Mouse (Mus musculus): ENCODE data around the gene Cmip. TPM values are rescaled to one million over a fixed set of nuclear protein-coding genes. Genes with fewer than 3 reads are reported as not detected.

The Cmip gene
- polyA plus RNA-seq, 1 experiment from 2014 or later: 106 TPM

DNA sequence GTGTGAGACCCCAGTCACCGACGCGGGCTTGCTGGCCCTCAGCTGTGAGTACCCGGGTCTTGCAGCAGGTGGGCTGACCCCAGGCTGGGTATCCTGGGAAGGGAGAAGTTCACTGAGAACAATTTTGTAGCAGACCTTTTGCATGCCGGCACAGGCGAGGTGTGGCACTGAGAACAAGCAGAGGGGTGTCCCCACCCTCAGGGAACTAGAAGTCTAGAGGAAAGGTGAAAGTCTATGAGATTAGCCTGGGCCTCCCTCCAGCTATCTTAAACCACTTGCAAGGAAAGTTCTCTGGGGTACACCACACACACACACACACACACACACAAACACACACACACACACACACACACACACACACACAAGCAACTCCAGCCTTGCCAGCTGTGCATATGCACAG, 198.8 kb downstream of the Cmip start:
- H3K4me2 ChIP-seq (ENCODE audit: low read length): no peak overlapping the region
- ATAC-seq (ENCODE audit: low FRiP score, low TSS enrichment) (no peak), DNase-seq (no peak)
- H3K9ac ChIP-seq (replicated peaks; ENCODE audit: low read length): no peak overlapping the region
- H3K27me3 ChIP-seq (ENCODE audit: control insufficient read depth, insufficient read depth, low read length): no peaks in the 10 kb centered on the region
- H3K36me3 ChIP-seq (ENCODE audit: control insufficient read depth, insufficient read depth, low read length): peaks cover 70% of the 10 kb centered on the region
- H3K4me3 ChIP-seq (replicated peaks; ENCODE audit: low read depth, low read length): no peak overlapping the region
- H3K9me3 ChIP-seq (ENCODE audit: control insufficient read depth, low read length): no peaks in the 10 kb centered on the region
- WGBS: 90% methylated on average over 6 of the region's 6 CpGs
- no peak overlapping the region for H3K27ac ChIP-seq (replicated peaks; ENCODE audit: low read depth, low read length)
- H3K4me1 ChIP-seq (ENCODE audit: control insufficient read depth, insufficient read depth, low read length): no peaks in the 10 kb centered on the region

DNA sequence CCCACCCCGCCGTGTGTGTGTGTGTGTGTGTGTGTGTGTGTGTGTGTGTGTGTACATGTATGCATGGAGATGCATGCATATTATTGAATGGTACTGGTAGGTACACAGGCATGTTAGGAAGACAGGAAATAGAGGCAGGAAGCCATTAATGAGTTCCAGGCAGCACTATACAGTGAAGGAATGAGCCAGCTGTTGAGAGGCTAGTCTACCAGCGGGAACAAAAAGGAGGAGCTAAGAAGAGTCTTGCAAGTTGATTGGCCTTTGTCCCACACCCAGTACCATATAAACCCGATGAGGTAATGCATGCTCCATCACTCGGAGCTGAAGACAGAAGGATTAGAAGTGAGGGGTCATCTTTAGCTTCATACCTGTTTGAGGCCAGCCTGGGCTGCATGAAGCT, 201.6 kb downstream of the Cmip start:
- H3K36me3 ChIP-seq (ENCODE audit: control insufficient read depth, insufficient read depth, low read length): peaks cover 52% of the 10 kb centered on the region
- no peaks in the 10 kb centered on the region for H3K9me3 ChIP-seq (ENCODE audit: control insufficient read depth, low read length)
- H3K4me2 ChIP-seq (ENCODE audit: low read length): no peak overlapping the region
- DNase-seq (no peak), ATAC-seq (ENCODE audit: low FRiP score, low TSS enrichment) (no peak)
- no peak overlapping the region for H3K4me3 ChIP-seq (replicated peaks; ENCODE audit: low read depth, low read length)
- WGBS: 84% methylated on average over 5 of the region's 5 CpGs
- H3K27me3 ChIP-seq (ENCODE audit: control insufficient read depth, insufficient read depth, low read length): no peaks in the 10 kb centered on the region
- H3K4me1 ChIP-seq (ENCODE audit: control insufficient read depth, insufficient read depth, low read length): no peaks in the 10 kb centered on the region
- no peak overlapping the region for H3K27ac ChIP-seq (replicated peaks; ENCODE audit: low read depth, low read length)
- no peak overlapping the region for H3K9ac ChIP-seq (replicated peaks; ENCODE audit: low read length)

DNA sequence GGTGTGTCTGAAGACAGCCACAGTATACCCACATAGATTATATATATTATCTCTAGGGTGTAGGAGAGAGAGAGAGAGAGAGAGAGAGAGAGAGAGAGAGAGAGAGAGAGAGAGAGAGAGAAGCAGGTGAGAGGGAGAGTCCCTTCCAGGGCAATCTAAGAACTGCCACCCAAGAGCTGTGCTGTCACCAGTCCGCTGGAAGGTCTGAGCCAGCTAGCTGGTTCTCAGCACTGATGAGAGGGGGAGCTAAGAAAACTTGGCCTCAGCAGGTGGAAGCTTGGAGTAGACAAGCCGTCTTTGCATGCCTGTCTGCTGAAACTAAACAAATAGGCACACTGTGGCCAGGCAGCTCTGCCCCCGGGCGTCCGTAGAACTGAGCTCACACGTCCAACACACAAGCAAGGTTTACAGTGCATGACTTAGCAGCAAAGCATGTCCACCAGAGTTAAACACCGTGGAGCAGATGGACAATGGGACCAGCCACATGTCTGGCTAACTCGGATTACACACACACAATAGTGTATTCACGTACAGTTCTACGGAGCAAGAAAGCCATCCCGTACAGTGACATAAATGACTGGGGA, 205.9 kb downstream of the Cmip start:
- no peak for ATAC-seq (ENCODE audit: low FRiP score, low TSS enrichment)
- no peaks in the 10 kb centered on the region for H3K27me3 ChIP-seq (ENCODE audit: control insufficient read depth, insufficient read depth, low read length)
- H3K4me2 ChIP-seq (ENCODE audit: low read length): no peak overlapping the region
- 0 out of 2 replicates have a peak overlapping the region, but pooled peaks have one; percentile 3 for H3K27ac ChIP-seq (replicated peaks; ENCODE audit: low read depth, low read length)
- no peak overlapping the region for H3K4me3 ChIP-seq (replicated peaks; ENCODE audit: low read depth, low read length)
- no peak for DNase-seq
- no peaks in the 10 kb centered on the region for H3K9me3 ChIP-seq (ENCODE audit: control insufficient read depth, low read length)
- H3K4me1 ChIP-seq (ENCODE audit: control insufficient read depth, insufficient read depth, low read length): no peaks in the 10 kb centered on the region
- no peak overlapping the region for H3K9ac ChIP-seq (replicated peaks; ENCODE audit: low read length)
- 50% methylated on average over 11 of the region's 11 CpGs for WGBS
- peaks cover 10% of the 10 kb centered on the region for H3K36me3 ChIP-seq (ENCODE audit: control insufficient read depth, insufficient read depth, low read length)

DNA sequence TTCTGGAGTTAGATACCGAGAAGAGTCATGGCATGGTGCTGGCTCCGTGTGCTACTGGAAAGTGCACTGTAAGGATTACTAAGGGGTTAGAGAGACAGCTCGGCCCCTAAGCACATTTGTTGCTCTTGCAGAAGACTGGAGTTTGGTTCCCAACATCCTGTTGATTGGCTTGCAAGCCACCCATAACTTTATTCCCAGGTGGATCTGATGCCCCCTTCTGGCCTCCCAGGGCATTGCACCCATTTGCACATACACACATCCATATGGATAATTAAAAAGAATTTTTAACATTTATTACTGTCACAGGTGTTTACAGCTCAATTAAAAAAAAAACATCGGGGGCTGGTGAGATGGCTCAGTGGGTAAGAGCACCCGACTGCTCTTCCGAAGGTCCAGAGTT, 207.7 kb downstream of the Cmip start:
- ATAC-seq (ENCODE audit: low FRiP score, low TSS enrichment) (no peak), DNase-seq (no peak)
- 95% methylated on average over 6 of the region's 6 CpGs for WGBS

DNA sequence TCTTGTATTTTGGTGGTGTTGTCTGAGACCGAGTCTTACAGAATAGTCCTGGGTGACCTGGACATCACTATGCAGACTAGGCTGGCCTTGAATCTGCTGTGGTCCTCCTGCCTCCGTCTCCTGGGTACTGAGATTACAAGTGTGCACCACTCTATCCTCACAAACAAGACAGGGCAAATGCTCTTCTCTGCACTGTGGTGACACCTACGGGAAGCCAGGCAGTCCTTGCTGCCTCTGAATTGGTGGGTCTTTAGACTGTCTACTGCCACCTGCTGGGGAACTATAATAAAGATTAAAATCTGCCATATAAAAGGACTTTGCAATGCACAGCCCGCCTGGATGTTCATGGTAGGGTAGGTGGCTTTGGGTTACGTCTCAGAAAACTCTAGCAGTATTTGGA, 208.4 kb downstream of the Cmip start:
- Histone ChIP-seq H3K27ac (replicated peaks; ENCODE audit: low read depth, low read length) (peak overlapping the region; percentile 14; the same call in 1 of the 2 replicates), H3K4me1 (ENCODE audit: control insufficient read depth, insufficient read depth, low read length) (peaks cover 7% of the 10 kb centered on the region), H3K4me3 (replicated peaks; ENCODE audit: low read depth, low read length) (no peak overlapping the region), H3K9me3 (ENCODE audit: control insufficient read depth, low read length) (no peaks in the 10 kb centered on the region), H3K36me3 (ENCODE audit: control insufficient read depth, insufficient read depth, low read length) (0 out of 2 replicates have a peak, but pooled peaks cover 7% of the 10 kb centered on the region), H3K9ac (replicated peaks; ENCODE audit: low read length) (no peak overlapping the region), H3K27me3 (ENCODE audit: control insufficient read depth, insufficient read depth, low read length) (no peaks in the 10 kb centered on the region), H3K4me2 (ENCODE audit: low read length) (no peak overlapping the region)
- 37% methylated on average over 5 of the region's 5 CpGs for WGBS
- DNase-seq (peak; percentile 95), ATAC-seq (ENCODE audit: low FRiP score, low TSS enrichment) (peak; percentile 44; the same call in 1 of the 2 replicates)

More for the DNA sequence above, 207.7 kb downstream of the Cmip start:
- no peak overlapping the region for H3K4me2 ChIP-seq (ENCODE audit: low read length)
- H3K27me3 ChIP-seq (ENCODE audit: control insufficient read depth, insufficient read depth, low read length): no peaks in the 10 kb centered on the region
- H3K9me3 ChIP-seq (ENCODE audit: control insufficient read depth, low read length): no peaks in the 10 kb centered on the region
- H3K9ac ChIP-seq (replicated peaks; ENCODE audit: low read length): no peak overlapping the region
- 0 out of 2 replicates have a peak, but pooled peaks cover 7% of the 10 kb centered on the region for H3K36me3 ChIP-seq (ENCODE audit: control insufficient read depth, insufficient read depth, low read length)
- H3K4me1 ChIP-seq (ENCODE audit: control insufficient read depth, insufficient read depth, low read length): peaks cover under 1% of the 10 kb centered on the region; the same call in 1 of the 2 replicates
- no peak overlapping the region for H3K27ac ChIP-seq (replicated peaks; ENCODE audit: low read depth, low read length)
- no peak overlapping the region for H3K4me3 ChIP-seq (replicated peaks; ENCODE audit: low read depth, low read length)

DNA sequence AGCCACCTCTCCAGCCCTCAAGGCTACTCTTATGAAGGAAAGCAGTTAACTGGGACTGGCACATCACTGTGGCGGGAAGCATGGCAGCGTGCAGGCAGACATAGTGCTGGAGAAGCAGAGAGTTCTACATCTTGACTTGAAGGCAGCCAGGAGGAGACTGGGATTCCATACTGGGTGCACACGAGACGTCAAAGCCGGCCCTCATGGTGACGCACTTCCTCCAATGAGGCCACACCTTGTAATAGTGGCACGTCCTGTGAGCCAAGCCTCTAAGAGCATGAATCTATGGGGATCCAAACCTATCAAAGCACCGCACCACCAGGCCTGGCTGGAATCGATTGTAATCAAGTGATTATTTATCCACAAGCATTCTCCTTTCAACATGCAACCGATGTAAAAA, 210.6 kb downstream of the Cmip start:
- Histone ChIP-seq H3K27me3 (ENCODE audit: control insufficient read depth, insufficient read depth, low read length) (no peaks in the 10 kb centered on the region), H3K4me2 (ENCODE audit: low read length) (no peak overlapping the region), H3K27ac (replicated peaks; ENCODE audit: low read depth, low read length) (no peak overlapping the region), H3K4me3 (replicated peaks; ENCODE audit: low read depth, low read length) (no peak overlapping the region), H3K4me1 (ENCODE audit: control insufficient read depth, insufficient read depth, low read length) (peaks cover 15% of the 10 kb centered on the region), H3K9me3 (ENCODE audit: control insufficient read depth, low read length) (no peaks in the 10 kb centered on the region), H3K9ac (replicated peaks; ENCODE audit: low read length) (no peak overlapping the region), H3K36me3 (ENCODE audit: control insufficient read depth, insufficient read depth, low read length) (no peaks in the 10 kb centered on the region)
- no peak for ATAC-seq (ENCODE audit: low FRiP score, low TSS enrichment)
- WGBS: 92% methylated on average over 10 of the region's 10 CpGs
- DNase-seq: no peak

DNA sequence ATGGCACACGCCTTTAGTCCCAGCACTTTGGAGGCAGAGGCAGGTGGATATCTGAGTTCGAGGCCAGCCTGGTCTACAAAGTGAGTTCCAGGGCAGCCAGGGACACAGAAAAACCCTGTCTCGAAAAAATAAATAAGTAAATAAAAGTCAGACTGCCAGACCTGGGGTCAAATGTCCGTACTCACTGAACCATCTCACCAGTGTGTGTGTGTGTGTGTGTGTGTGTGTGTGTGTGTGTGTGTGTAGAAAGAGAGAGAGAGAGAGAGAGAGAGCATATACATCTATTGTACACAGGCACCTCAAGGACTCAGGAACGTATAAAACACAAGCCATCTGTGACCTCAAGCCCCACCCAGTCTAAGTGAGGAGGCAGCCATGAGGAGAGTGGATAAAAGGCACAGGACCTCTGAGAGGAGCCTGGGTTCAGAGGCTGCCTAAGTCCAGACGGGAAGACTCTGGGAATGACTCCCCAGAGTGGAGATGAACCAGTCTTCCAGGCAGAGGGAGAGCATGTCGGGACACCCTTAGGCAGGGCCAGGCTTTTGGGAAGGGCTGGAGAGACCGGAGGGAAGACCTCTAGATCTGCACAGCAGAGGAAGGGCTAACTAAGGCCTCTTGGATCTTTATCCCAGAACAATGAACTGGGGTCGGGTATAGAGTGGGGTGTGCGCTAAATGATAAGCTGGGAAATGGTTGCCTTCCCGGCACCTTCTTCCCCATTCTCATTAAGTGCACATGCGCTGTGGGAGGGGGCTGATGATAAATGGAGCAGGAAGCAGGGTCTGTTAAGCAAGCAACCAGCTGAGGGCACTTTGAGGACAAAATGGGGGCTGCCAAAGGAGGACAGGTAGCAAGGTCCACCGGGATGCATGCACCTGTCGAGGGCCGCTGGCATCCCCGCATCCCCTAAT, 212.8 kb downstream of the Cmip start:
- H3K9ac ChIP-seq (replicated peaks; ENCODE audit: low read length): peak overlapping the region; percentile 48
- H3K36me3 ChIP-seq (ENCODE audit: control insufficient read depth, insufficient read depth, low read length): no peaks in the 10 kb centered on the region
- no peaks in the 10 kb centered on the region; the same call in 1 of the 2 replicates for H3K9me3 ChIP-seq (ENCODE audit: control insufficient read depth, low read length)
- peaks cover 15% of the 10 kb centered on the region for H3K4me1 ChIP-seq (ENCODE audit: control insufficient read depth, insufficient read depth, low read length)
- peak overlapping the region; percentile 92 for H3K27ac ChIP-seq (replicated peaks; ENCODE audit: low read depth, low read length)
- peak; percentile 76 for DNase-seq
- H3K4me3 ChIP-seq (replicated peaks; ENCODE audit: low read depth, low read length): peak overlapping the region; percentile 24
- no peaks in the 10 kb centered on the region for H3K27me3 ChIP-seq (ENCODE audit: control insufficient read depth, insufficient read depth, low read length)
- peak; percentile 32 for ATAC-seq (ENCODE audit: low FRiP score, low TSS enrichment)
- H3K4me2 ChIP-seq (ENCODE audit: low read length): peak overlapping the region; percentile 54
- WGBS: 26% methylated on average over 16 of the region's 16 CpGs

DNA sequence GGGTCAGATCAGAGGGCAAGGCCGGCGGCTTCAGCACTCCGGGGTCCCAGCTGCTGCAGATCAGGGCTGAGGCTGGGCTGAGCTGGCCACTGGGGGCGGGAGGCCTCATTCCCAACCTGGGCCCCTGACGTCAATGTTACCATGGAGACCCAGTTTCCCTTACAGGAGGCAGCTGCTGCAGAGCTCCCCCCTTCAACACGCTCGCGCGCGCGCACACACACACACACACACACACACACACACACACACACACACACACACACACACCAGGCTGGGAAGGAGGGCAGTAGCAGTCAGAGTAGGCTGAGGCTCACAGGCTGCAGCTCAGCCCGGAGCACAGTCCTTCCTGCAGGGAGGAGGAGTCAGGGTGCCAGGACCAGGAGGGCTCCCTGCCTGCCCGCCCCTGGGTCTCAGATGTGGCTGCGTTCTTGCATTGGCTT, 213.5 kb downstream of the Cmip start:
- peak overlapping the region; percentile 54 for H3K4me2 ChIP-seq (ENCODE audit: low read length)
- ATAC-seq (ENCODE audit: low FRiP score, low TSS enrichment): peak; percentile 92
- H3K36me3 ChIP-seq (ENCODE audit: control insufficient read depth, insufficient read depth, low read length): no peaks in the 10 kb centered on the region
- H3K9ac ChIP-seq (replicated peaks; ENCODE audit: low read length): peak overlapping the region; percentile 48
- H3K27me3 ChIP-seq (ENCODE audit: control insufficient read depth, insufficient read depth, low read length): no peaks in the 10 kb centered on the region
- DNase-seq: peak; percentile 95
- peaks cover 15% of the 10 kb centered on the region for H3K4me1 ChIP-seq (ENCODE audit: control insufficient read depth, insufficient read depth, low read length)
- peak overlapping the region; percentile 24 for H3K4me3 ChIP-seq (replicated peaks; ENCODE audit: low read depth, low read length)
- H3K27ac ChIP-seq (replicated peaks; ENCODE audit: low read depth, low read length): peak overlapping the region; percentile 92
- no peaks in the 10 kb centered on the region; the same call in 1 of the 2 replicates for H3K9me3 ChIP-seq (ENCODE audit: control insufficient read depth, low read length)
- WGBS: under 1% methylated on average over 14 of the region's 14 CpGs
